Mouse (Mus musculus) limb, embryonic 10.5 days (tissue): Measurements from ENCODE around the gene Zfp626. TPM values are rescaled to one million over a fixed set of nuclear protein-coding genes. Genes with fewer than 3 reads are reported as not detected.
"Not testable (repeated sequence)": the region's sequence is repeated elsewhere in the genome, so short reads cannot be mapped to it uniquely, and the experiment has no call there.

Source experiments
- DNase-seq: peaks from one replicate; pipeline ENCODE4 v3.0.0-alpha.2; 2017; ENCODE audit warnings: low spot score
- H3K27ac ChIP-seq: fragments of 300-500 bp; sonication (generic); 2 replicates; pipeline ENCODE4 v1.5.1; 2016; ENCODE audit warnings: mild to moderate bottlenecking
- H3K27me3 ChIP-seq: fragments of 300-500 bp; sonication (generic); 2 replicates; pipeline ENCODE4 v1.6.1; 2016; ENCODE audit warnings: low read depth, mild to moderate bottlenecking; ENCODE audit not compliant: poor library complexity, severe bottlenecking
- H3K36me3 ChIP-seq: fragments of 300-500 bp; sonication (generic); 2 replicates; pipeline ENCODE4 v1.6.1; 2016; ENCODE audit warnings: mild to moderate bottlenecking, moderate library complexity
- H3K4me1 ChIP-seq: fragments of 300-500 bp; sonication (generic); 2 replicates; pipeline ENCODE4 v1.6.1; 2016
- H3K4me3 ChIP-seq: fragments of 300-500 bp; sonication (generic); 2 replicates; pipeline ENCODE4 v1.5.1; 2016; ENCODE audit warnings: mild to moderate bottlenecking, moderate library complexity
- H3K9me3 ChIP-seq: fragments of 300-500 bp; sonication (generic); replicated peaks from 2 replicates; pipeline ENCODE4 v1.6.1; 2016; ENCODE audit warnings: mild to moderate bottlenecking
- WGBS: fragments of 180-500 bp; shearing (Covaris S2); methylation state at CpG from one replicate; pipeline ENCODE4 v1.1.7; 2016; 5-methylcytosine and 5-hydroxymethylcytosine counted together
- polyA plus RNA-seq: library from polyadenylated mRNA; unstranded; fragments of >200 nt; fragmentation: Nextera tagmentation; extraction: Ambion mirVana; gene quantifications from 2 replicates; pipeline ENCODE4 v1.2.1, GENCODE M21; 2016

Zfp626 gene
- polyA plus RNA-seq, 1 experiment from 2014 or later: 1.9 TPM

DNA sequence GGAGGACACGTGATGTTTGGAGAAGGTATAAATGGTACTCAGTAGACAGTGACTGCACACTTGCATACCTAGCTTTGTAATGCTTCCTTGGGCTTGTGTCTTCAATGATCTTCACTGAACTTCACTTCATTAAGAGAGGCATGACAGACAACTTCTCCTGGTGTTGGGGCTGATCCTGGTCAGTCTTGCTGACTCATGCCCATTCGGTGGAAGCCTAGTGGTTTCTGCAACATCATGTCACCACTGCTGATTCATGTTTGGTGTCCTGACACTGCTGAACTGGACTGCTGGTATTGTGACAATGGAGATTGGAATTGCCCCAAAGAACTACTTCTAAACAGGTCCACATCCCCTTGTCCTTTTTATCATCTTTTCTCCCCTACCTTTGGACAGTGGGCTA is 27.1 kb downstream of the Zfp626 start:
- 82% methylated on average over 2 of the region's 2 CpGs for WGBS
- Histone ChIP-seq H3K36me3 (no peaks in the 10 kb centered on the region), H3K9me3 (no peaks in the 10 kb centered on the region)

DNA sequence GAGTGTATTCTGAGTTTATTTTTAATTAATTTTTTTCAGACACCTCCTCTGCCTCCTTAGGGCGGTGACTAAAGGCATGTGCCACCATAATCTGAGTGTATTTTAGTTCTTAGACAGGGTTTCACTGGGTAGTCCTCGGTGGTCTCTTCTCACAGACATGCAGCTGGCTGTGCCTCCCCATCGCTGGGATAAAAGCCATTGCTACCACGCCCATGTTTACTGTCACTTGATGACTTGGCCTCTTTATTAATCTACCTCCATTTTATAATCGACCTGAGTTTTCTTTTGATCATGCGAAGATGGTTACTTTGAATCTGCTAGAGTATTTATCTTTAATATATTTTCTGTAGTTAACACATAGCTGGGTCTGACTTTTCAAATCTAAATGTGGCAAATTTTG is 30.9 kb downstream of the Zfp626 start:
- 40% methylated on average over 6 of the region's 6 CpGs for WGBS
- Histone ChIP-seq H3K27me3 (no peaks in the 10 kb centered on the region), H3K4me1 (peaks cover 12% of the 10 kb centered on the region; the same call in 1 of the 2 replicates), H3K4me3 (peak overlapping the region; percentile 62), H3K9me3 (no peaks in the 10 kb centered on the region), H3K36me3 (no peaks in the 10 kb centered on the region; the same call in 1 of the 2 replicates), H3K27ac (peak overlapping the region; percentile 84)
- DNase-seq: no peak

More for the DNA sequence above, 27.1 kb downstream of the Zfp626 start:
- DNase-seq: no peak
- Histone ChIP-seq H3K4me3 (no peak overlapping the region), H3K27ac (no peak overlapping the region), H3K4me1 (peaks cover 6% of the 10 kb centered on the region; the same call in 1 of the 2 replicates), H3K27me3 (no peaks in the 10 kb centered on the region)

DNA sequence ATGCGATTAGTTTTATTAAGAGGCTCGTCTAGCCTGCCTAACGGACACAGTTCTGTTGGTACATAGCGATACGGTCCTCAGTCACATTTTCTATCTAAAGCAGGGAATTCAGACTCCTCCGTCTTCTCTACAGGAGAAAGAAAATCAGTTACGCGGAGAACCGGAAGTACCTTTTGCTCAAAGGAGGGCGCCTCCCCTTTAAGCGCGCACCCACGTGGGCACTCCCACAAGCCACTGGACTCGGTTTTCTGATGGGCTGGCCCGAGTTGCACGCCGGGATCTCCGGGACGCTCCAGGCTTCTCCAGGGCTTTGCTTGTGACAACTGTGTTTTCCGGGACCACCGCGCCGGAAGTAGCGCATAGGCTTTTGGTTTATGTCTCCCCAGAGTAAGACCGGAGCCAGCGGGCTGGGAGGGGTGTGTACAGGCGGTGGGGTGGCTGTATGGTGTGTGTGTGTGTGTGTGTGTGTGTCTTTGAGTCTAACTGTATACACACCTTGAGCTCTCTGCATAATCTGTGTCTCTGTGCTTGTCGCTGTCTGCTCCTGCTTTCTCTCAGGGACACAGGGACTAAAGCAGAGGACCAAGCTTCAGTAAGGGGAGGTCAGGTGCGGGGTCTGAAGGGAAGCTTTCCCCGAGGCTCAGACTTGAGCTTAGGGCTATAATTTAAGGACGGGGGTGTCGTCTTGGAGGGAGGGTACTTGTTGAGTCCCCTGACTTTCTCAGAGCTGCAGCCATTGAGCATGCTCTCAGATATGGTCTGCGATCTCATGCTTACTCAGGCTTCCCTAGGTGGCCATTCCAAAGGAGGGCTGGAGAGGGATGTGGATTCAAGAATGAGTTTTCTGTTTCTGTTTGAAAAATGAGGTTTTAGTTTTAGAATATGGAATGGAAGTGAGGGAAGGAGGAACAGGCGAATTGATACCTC is 31.6 kb downstream of the Zfp626 start, which contains the start of gene Zfp59:
Gene Zfp59 (plus strand): TSS at position 285 of the 927 bp plus-strand sequence.
- Histone ChIP-seq H3K9me3 (no peaks in the 10 kb centered on the region), H3K27me3 (no peaks in the 10 kb centered on the region), H3K4me3 (peak within 1 kb of the TSS; percentile 62), H3K27ac (peak within 1 kb of the TSS; percentile 84), H3K36me3 (no peaks in the 10 kb centered on the region; the same call in 1 of the 2 replicates), H3K4me1 (peaks cover 12% of the 10 kb centered on the region; the same call in 1 of the 2 replicates)
- WGBS: 4% methylated on average over 34 of the region's 34 CpGs
- DNase-seq: peak; percentile 88

DNA sequence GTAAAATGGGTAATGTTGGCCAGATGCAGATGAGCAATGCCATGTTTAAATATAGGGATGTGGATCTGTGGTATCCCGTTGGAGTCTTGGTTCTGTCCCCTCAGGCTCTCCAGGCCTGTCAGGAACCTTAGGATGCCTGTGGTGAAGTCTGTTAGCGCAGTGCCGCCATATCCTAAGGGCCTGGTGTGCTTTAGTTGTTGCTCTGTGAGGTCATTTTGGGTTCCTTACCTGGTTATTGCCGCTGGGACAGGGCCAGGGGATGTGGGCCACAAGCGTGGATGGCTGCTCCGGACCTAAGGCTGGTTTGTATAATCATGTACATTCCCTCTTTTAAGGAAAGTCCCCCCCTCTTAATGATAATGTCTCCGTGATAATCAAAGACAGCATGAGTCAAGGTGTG is 32.6 kb downstream of the Zfp626 start:
- 97% methylated on average over 7 of the region's 7 CpGs for WGBS
- peak overlapping the region; percentile 62 for H3K4me3 ChIP-seq
- no peaks in the 10 kb centered on the region for H3K27me3 ChIP-seq
- no peak overlapping the region for H3K27ac ChIP-seq
- H3K36me3 ChIP-seq: peaks cover 4% of the 10 kb centered on the region
- no peaks in the 10 kb centered on the region for H3K9me3 ChIP-seq
- no peak for DNase-seq
- H3K4me1 ChIP-seq: peaks cover 12% of the 10 kb centered on the region; the same call in 1 of the 2 replicates

DNA sequence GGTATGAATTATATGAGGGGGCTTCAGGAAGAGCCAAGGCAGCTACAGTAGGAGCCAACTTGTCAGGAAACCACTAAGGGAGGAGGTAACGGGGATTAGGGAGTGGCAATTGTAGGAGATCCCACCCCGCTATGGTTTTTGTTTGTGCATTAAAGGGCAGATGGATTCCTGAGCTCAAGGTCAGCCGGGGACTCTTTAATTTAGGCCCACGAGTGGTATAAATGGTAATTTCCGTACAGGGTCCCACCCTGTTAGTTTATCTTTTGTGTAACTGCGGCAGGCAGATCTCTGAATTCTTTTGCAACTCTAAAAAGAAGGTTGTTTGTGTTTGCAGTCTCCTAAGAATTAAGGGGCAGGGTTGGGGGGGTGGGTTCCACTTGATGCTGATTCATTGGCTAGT is 33.1 kb downstream of the Zfp626 start:
- Histone ChIP-seq H3K27ac (no peak overlapping the region), H3K4me1 (peaks cover 12% of the 10 kb centered on the region; the same call in 1 of the 2 replicates), H3K27me3 (no peaks in the 10 kb centered on the region), H3K9me3 (no peaks in the 10 kb centered on the region), H3K36me3 (peaks cover 9% of the 10 kb centered on the region), H3K4me3 (no peak overlapping the region)
- DNase-seq: no peak
- 94% methylated on average over 6 of the region's 6 CpGs for WGBS

DNA sequence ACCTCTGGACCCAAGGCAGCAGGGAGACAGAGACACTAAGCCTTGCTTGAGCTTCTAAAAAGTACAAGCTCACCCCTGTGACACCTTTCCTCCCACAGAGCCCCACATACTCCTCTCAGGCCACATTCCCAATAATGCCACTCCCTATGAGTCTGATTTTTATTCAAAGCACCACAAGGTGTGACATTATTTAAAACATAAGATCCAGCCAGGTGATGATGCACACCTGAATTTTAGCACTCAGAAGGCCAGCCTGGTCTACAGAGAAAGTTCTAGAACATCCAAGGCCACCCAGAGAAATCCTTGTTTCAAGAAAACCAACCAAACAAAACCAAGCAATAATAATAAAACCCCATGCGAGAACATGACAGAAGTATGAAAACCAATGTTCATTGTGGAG is 50.2 kb downstream of the Zfp626 start, which contains the start of gene Zfp607a:
Gene Zfp607a (plus strand): TSS at position 301 of the 400 bp plus-strand sequence.
- no peaks in the 10 kb centered on the region for H3K9me3 ChIP-seq
- no peak within 1 kb of the TSS for H3K27ac ChIP-seq
- no peak for DNase-seq
- H3K27me3 ChIP-seq: no peaks in the 10 kb centered on the region
- WGBS: 92% methylated on average over 1 of the region's 1 CpGs
- no peak within 1 kb of the TSS for H3K4me3 ChIP-seq
- H3K4me1 ChIP-seq: peaks cover 14% of the 10 kb centered on the region
- H3K36me3 ChIP-seq: peaks cover 40% of the 10 kb centered on the region

DNA sequence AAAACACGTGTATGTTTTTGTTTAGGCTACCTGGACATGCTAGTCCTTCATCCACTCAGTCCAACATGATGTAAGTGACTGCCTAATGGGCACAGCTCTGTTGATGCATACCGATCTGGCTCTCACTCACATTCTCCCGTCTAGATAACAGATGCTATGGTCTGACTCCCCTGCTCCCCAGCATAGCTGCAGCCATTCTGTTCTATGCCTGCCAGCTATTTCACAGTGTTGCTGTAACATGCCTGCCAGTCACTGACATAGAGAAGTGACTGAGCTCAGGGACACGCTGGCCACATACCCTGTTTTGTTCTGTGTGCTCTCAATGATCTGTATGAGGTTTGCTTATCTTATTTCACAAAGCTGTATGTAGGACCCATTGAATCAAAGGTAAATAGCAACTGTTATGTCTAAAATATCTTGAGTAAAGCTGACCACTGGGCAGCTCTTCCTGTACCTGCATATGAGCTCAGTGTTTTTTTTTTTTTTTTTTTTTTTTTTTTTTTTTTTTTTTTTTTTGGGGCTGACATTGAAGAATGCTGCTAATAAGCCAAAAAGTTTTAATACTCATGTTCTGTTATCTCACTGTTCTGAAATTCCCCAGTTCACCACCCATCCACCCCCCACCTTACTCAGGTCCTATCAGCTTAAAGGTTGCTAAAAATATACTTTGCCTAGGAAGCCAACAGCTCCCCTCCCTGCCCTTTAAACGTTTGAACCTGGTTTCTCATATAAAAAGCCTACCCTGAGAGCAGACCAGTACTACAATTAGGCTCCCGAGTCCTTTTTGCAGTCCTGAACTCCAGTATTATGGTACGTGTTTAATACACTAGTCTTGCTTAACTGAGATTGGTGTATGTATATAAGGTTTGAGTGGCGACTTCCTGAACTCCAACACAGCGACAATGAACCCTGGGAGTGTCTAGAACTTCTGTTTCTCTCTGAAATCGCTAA is 52.6 kb downstream of the Zfp626 start:
- Histone ChIP-seq H3K4me3 (peak overlapping the region; percentile 69), H3K4me1 (peaks cover 14% of the 10 kb centered on the region), H3K36me3 (peaks cover 33% of the 10 kb centered on the region), H3K27ac (peak overlapping the region; percentile 86), H3K27me3 (no peaks in the 10 kb centered on the region), H3K9me3 (no peaks in the 10 kb centered on the region)
- DNase-seq: no peak
- 35% methylated on average over 10 of the region's 10 CpGs for WGBS

DNA sequence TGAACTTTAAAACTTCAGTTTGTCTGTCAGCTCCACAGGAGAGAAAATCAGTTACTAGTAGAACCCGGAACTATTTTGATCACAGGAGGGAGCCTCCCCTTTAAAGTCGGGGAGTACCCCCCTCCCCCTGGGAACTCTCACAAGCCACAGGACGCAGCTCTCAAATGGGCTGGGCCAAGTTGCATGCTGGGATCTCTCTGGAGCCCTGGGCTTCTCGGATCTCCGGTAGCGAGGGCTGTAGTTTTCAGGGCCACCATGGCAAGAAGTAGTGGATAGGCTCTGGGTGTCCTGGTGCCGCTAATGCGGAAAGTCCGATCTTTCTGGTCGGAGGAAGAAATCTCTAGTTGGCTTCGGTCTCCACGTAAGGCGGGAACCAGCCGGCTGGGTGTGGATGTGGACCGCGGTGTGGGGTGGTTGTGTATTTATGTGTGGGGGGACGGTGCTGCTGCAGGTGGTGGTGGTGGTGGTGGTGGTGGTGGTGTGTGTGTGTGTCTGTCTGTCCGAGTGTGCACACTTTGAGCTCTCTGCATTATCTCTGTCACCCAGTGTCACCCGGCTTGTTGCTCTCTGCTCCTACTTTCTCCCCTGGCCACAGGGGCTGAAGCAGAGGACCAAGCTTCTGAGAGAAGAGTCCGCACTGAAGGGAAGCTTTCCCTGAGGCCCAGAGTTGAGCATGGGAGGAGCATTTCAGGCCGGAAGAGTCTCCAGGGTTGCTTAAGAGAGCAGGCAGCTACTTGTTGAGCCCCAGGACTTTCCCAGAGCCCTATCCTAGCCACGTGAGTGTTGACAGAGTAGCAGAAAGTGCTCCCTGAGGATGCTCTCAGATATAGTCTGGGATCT is 53.6 kb downstream of the Zfp626 start:
- DNase-seq: peak; percentile 67
- Histone ChIP-seq H3K36me3 (peaks cover 29% of the 10 kb centered on the region), H3K27ac (peak overlapping the region; percentile 86), H3K4me1 (peaks cover 14% of the 10 kb centered on the region), H3K9me3 (no peaks in the 10 kb centered on the region), H3K27me3 (no peaks in the 10 kb centered on the region), H3K4me3 (peak overlapping the region; percentile 69)
- WGBS: under 1% methylated on average over 22 of the region's 22 CpGs

DNA sequence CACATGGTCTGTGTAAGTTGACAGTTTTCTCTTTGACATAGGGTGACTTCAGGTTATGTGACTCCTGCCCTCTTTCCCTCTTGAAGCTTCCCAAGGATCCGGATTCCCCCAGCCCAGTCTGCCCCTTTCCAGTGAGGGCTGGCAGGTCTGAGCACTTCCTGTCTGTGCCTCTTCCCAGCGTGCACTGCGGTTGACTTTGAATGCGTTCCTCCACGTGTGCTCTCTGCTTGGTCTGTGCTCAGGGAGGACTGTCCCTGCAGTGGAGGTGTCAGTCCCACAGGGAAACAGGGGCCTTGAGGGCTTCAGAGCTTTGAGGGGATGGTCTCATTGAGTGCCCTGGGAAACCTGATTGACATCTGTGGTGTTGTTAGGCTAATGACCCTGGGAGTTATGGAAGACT is 55.6 kb downstream of the Zfp626 start:
- Histone ChIP-seq H3K4me1 (peaks cover 14% of the 10 kb centered on the region), H3K36me3 (peaks cover 37% of the 10 kb centered on the region)
- DNase-seq, H3K27me3 ChIP-seq, H3K4me3 ChIP-seq, H3K27ac ChIP-seq, H3K9me3 ChIP-seq: not testable (repeated sequence)
- 91% methylated on average over 5 of the region's 5 CpGs for WGBS
